Mouse (Mus musculus): ENCODE measurements around the gene Tmem159.

- TF ChIP-seq CTCF (IDR thresholded peaks at IDR 0.05; ENCODE audit: low read depth) (no peak), EP300 (IDR thresholded peaks at IDR 0.05; ENCODE audit: low read depth) (no peak)
These were observed 940 bp downstream of the Tmem159 start for GRCm38 (mm10) chr7:120103019-120103567.

All from liver, embryonic 14.5 days (tissue).